Mouse (Mus musculus) adipose tissue, adult 10 weeks (tissue): ENCODE data around the gene Rcbtb2. TPM values are rescaled to one million over a fixed set of nuclear protein-coding genes. Genes with fewer than 3 reads are reported as not detected.

Source experiments
- polyA plus RNA-seq: library from polyadenylated mRNA; stranded (reverse); fragments of 350-450 nt; fragmentation: Illumina TruSeq; extraction: RNeasy Lipid Tissue Mini Kit (QIAGEN cat#74804); gene quantifications from one replicate; pipeline ENCODE4 v1.2.3, GENCODE M21; 2014; ENCODE audit warnings: low read depth, low replicate concordance

The Rcbtb2 gene
- 49.1 TPM for polyA plus RNA-seq

DNA sequence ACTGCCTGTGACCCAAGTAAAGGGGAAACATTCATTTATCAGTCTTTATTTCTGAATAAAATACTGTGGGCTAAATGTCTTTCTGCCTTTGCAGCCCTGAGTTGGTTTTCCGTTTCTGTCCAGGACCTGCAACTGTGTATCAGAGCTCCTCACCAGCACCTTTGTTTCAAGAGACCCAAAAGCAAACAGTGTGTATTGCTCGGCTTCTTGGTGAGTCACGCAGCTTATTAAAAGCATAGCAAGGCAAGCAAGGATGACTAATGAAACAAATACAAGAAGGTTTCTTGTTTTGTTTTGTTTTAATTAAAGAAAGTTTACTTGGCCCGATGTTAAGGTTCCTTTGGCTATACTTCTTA is at the start of gene Rcbtb2:
Rcbtb2 (plus strand) TSS at position 115 of the 356 bp plus-strand sequence.

DNA sequence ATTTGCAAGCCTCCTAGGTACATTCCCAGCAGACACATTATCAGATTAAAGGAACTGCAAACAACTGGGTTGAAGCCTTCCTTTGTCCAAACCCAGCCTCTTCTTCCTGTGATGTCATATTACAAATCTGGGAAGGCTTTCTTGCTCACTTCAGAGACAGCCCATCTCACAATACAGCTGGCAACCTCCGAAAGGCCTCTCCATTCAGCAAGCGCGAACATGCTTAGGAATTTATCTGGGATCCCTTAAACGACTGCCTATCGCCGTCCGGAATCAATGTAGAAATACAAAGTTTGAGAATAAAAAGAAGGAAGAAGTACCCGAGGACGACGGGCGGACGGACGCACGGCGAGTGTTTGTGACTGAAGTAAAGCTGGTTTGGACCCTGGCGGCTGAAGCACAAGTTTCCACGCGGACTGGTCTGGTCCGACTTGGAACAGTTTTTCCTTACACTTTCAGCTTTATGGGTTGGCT is 115.0 kb downstream of the Rcbtb2 start, which contains the start of gene Lpar6:
Lpar6 (plus strand) TSS at position 48 of the 474 bp plus-strand sequence.

Other genes with a start within 250 kb of the Rcbtb2 start
- 0.51 TPM for gene Cysltr2, start 73.9 kb upstream of the Rcbtb2 start, polyA plus RNA-seq
- 10.5 TPM for gene Lpar6, start 114.9 kb downstream of the Rcbtb2 start, polyA plus RNA-seq
- 27.0 TPM for gene Rb1, start 202.8 kb downstream of the Rcbtb2 start, polyA plus RNA-seq